Mouse (Mus musculus) frontal cortex, postnatal 36 days (tissue): ENCODE data around the gene Fgf2.
A peak's percentile ranks its signal among the peaks of the same experiment; 100 is the strongest.

ENCODE experiments used
- DNase-seq, 2 experiments: peaks; one replicate each; pipeline ENCODE4 v3.0.0; 2022; ENCODE audit warnings: low spot score in 2 of 2

Fgf2 gene

GRCm38 (mm10) chr3:37414413-37414960 is 66.3 kb downstream of the Fgf2 start:
- DNase-seq, result peak; percentile 75 to 87

DNA sequence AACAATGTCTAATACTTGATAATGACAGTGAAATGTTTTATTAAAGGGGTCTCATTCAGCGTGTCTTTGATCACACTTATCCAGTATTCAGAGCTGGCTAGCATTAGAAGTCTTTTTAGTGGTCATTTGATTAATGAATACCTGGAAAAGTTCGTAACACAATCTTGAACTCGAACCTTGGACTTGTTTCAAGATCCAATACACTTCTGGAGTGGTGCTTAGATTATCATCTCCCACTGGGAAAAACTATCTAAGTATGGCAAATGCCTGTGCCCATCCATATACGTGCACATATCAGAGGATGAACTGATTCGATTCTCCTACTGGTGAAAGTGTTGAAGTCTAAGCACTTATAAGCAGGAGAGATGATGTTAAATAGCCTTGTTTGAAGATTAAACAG is 70.2 kb downstream of the Fgf2 start:
- DNase-seq, result no peak

GRCm38 (mm10) chr3:37418961-37419457 is 70.9 kb downstream of the Fgf2 start:
- DNase-seq, result peak; percentile 68 to 74

GRCm38 (mm10) chr3:37419458-37419991 is 71.4 kb downstream of the Fgf2 start, which contains the start of gene Spata5:
Gene Spata5 (plus strand): TSS chr3:37419896.
- peak; percentile 93 to 94 for DNase-seq

DNA sequence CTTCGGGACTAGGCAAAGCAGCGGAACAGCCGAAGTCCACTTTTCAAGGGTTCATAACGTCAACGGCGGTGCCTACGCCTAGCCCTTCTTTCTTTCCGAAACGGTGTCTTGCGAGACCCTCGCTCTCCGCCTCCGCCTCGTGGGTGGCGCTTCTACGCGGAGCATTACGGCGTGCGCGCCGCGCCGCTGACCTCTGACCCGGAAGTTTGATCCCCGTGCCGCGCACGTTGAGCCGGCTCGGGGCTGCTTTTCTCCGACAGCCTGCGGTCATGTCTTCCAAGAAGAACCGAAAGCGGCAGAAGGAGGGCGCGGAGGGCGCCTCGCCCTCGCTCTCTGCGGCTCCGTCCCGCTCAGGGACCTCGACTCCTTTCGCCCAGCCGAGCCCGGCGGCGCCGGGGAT is 71.9 kb downstream of the Fgf2 start, which contains the start of gene Nudt6:
TSS of gene Nudt6 (minus strand) at position 140 of the 400 bp plus-strand sequence.
- peak; percentile 90 to 93 for DNase-seq

DNA sequence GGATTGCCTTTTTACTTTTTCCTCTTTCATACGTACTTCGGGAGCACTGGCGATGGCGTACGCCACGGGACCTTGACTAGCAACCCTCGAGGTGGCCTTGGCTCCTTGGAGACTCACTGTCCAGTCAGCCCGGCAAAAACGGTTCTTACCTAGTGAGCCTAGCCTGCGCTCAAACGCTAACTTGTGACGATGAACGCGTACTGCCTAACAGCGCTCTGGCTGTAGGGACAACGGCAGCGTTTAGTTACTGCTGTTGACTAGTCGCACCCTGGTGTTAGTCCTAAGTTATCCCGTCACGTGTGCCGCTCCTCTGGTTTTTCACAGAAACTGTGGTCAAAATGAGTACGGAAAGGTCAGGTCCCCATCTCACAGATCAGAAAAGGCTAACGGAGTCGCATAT is 72.5 kb downstream of the Fgf2 start:
- DNase-seq, result peak in 1 of 2 experiments; percentile 30

- DNase-seq, result no peak
Observed at GRCm38 (mm10) chr3:37421179-37421578, 73.0 kb downstream of the Fgf2 start.

DNA sequence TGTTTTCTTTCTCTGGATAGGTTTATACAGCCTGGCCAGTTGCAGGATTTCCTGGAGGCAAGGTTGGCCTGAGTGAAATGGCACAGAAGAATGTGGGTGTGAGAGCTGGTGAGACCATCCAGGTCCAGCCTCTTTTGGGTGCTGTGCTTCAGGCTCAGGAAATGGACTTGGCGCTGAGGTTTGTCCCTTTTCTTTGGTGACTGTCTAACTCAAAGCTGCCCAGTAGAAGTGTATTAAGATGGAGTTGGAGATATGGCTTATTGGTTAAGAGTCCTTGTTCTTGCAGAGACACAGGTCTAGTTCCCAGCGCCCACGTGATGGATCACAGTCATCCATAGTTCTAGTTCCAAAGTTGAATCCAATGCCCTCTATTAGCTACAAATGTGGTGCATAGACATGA is 77.9 kb downstream of the Fgf2 start:
- DNase-seq, result no peak

DNA sequence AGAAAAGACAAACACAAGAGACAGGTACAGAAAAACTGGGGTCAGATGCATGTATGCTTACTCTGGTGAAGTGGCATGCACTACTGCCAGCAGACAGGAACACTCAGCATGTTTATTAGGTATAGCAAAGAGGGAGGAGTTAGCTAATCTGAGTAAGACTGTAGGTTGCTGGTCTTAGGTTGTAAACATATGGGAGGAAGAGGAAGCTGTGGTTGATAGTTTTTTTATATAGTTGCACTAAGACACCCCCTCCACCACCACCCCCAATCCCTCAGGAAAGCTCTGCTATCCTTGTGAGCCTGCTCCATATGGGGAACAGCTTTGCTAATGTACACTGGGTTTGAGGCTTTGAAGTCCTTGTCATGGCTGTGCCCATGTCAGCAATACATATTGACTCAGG is 82.2 kb downstream of the Fgf2 start:
- DNase-seq, result no peak

- no peak for DNase-seq
Observed at GRCm38 (mm10) chr3:37439770-37440169, 91.6 kb downstream of the Fgf2 start.

- no peak for DNase-seq
Observed at GRCm38 (mm10) chr3:37443409-37443808, 95.3 kb downstream of the Fgf2 start.

GRCm38 (mm10) chr3:37455992-37456391 is 107.8 kb downstream of the Fgf2 start:
- no peak for DNase-seq
